Comparison of ENCODE assay signal across 8 mouse cellular contexts in the genomic region with DNA sequence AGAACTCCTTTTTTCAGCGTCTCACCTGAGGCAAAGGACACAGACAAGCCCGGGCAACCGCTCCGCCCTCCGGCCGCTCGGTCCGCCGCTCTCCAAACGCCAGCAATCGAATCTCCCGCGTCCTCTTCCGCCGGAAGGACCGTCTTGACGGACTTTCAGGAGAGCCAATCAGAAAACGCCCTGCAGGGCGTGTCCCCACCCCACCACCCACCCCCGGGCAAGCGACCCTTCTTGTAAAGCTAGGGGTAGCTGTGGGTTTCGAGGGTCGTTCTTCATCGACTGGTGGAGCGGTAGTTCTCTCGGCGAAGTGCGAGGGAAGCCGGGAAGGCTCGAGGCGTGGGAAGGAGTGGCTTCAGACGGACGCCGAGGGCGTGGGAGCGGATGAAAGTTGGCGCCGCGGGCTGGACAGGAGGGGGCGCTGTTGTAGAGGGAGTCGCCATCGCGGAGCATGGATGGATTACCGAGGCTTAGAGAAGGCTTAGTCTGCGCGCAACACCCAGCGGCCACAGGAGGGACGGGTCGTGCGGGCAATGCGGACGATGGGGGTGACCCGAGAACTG. TPM values are rescaled to one million over a fixed set of nuclear protein-coding genes. Genes with fewer than 3 reads are reported as not detected.
DNase-seq lines count a peak whose midpoint lies in the region; ATAC-seq and TF ChIP-seq lines count a peak whose summit lies in the region.

A gene (minus strand): TSS at position 132 of the 560 bp plus-strand sequence.
A gene (plus strand): TSS at position 355 of the 560 bp plus-strand sequence.

- peak within 1 kb of the TSS; percentile 67 for H3K4me2 ChIP-seq in forebrain, embryonic 13.5 days
- peak within 1 kb of the TSS; percentile 76 for H3K4me2 ChIP-seq in neural tube, embryonic 15.5 days

- no peak for TF ChIP-seq POLR2A in ES-Bruce4 (IDR thresholded peaks at IDR 0.05; ENCODE audit: insufficient read depth, low read length)

- no peaks in the 10 kb centered on the region for H3K27me3 ChIP-seq in ES-Bruce4 (ENCODE audit: control insufficient read depth, insufficient read depth, low read length, poor library complexity, severe bottlenecking)
- H3K27me3 ChIP-seq in forebrain, embryonic 13.5 days = no peaks in the 10 kb centered on the region
- H3K27me3 ChIP-seq in neural tube, embryonic 15.5 days (replicated peaks) = no peaks in the 10 kb centered on the region

- H3K4me1 ChIP-seq in ES-Bruce4 (ENCODE audit: control insufficient read depth, insufficient read depth, low read length) = peaks cover 4% of the 10 kb centered on the region
- H3K4me1 ChIP-seq in forebrain, embryonic 13.5 days = peaks cover 25% of the 10 kb centered on the region
- peaks cover 23% of the 10 kb centered on the region for H3K4me1 ChIP-seq in neural tube, embryonic 15.5 days

- intact Hi-C loops in heart, postnatal 14 days (cut with DNase I) = loop anchor here (5.0 kb wide), 5 partner anchors 33 to 312 kb away; a partner anchor contains a TSS

- peak within 1 kb of the TSS; percentile 88 for H3K9ac ChIP-seq in ES-Bruce4 (ENCODE audit: low read depth, poor library complexity, severe bottlenecking)
- peak within 1 kb of the TSS; percentile 81 for H3K9ac ChIP-seq in forebrain, embryonic 13.5 days
- peak within 1 kb of the TSS; percentile 80 for H3K9ac ChIP-seq in neural tube, embryonic 15.5 days (replicated peaks)

- H3K27ac ChIP-seq in ES-Bruce4 (ENCODE audit: insufficient read depth, low read length) = peak within 1 kb of the TSS; percentile 96
- peak within 1 kb of the TSS; percentile 98 for H3K27ac ChIP-seq in forebrain, embryonic 13.5 days
- H3K27ac ChIP-seq in neural tube, embryonic 15.5 days (replicated peaks) = peak within 1 kb of the TSS; percentile 98

- no peaks in the 10 kb centered on the region for H3K9me3 ChIP-seq in ES-Bruce4 (replicated peaks; ENCODE audit: control insufficient read depth, insufficient read depth, low read length, poor library complexity, severe bottlenecking)
- no peaks in the 10 kb centered on the region for H3K9me3 ChIP-seq in forebrain, embryonic 13.5 days (replicated peaks)
- H3K9me3 ChIP-seq in neural tube, embryonic 15.5 days (replicated peaks) = no peaks in the 10 kb centered on the region

- TF ChIP-seq CTCF in ES-Bruce4 (IDR thresholded peaks at IDR 0.05; ENCODE audit: low read depth, low read length) = peak; percentile 82

- TF ChIP-seq EP300 in ES-Bruce4 (IDR thresholded peaks at IDR 0.05; ENCODE audit: insufficient read depth, low read depth, low read length) = no peak

- H3K36me3 ChIP-seq in ES-Bruce4 (ENCODE audit: control insufficient read depth, insufficient read depth, low read length, poor library complexity, severe bottlenecking) = peaks cover 27% of the 10 kb centered on the region
- H3K36me3 ChIP-seq in forebrain, embryonic 13.5 days (ENCODE audit: poor library complexity, severe bottlenecking) = no peaks in the 10 kb centered on the region
- H3K36me3 ChIP-seq in neural tube, embryonic 15.5 days = no peaks in the 10 kb centered on the region

- H3K4me3 ChIP-seq in ES-Bruce4 (ENCODE audit: low read depth, low read length) = peak within 1 kb of the TSS; percentile 99
- peak within 1 kb of the TSS; percentile 61 for H3K4me3 ChIP-seq in forebrain, embryonic 13.5 days
- H3K4me3 ChIP-seq in neural tube, embryonic 15.5 days (replicated peaks) = peak within 1 kb of the TSS; percentile 70

- ATAC-seq in cerebellum, adult (ENCODE audit: insufficient number of reproducible peaks, low FRiP score, low TSS enrichment) = peak; percentile 78
- peak; percentile 88 for ATAC-seq in forebrain, embryonic 13.5 days
- ATAC-seq in neural tube, embryonic 15.5 days (ENCODE audit: low FRiP score) = peak; percentile 90

- under 1% methylated on average over 53 of the region's 53 CpGs for WGBS in forebrain, embryonic 13.5 days
- 1% methylated on average over 53 of the region's 53 CpGs for WGBS in neural tube, embryonic 15.5 days

- peak; percentile 95 to 97 for DNase-seq in heart, postnatal 14 days
- DNase-seq in layer of hippocampus, adult 11-12 months (ENCODE audit: low spot score) = peak; percentile 91
- peak; percentile 91 to 92 for DNase-seq in lung, adult 18-20 months
- DNase-seq in testis, postnatal 14 days (ENCODE audit: low spot score) = peak; percentile 94

RNA-seq across cellular contexts. Expression of the first gene that starts in this region (rescaled TPM):
- polyA plus RNA-seq in ES-Bruce4 (2011; ENCODE audit: insufficient read depth, insufficient read length, low read depth, missing spikeins) = 64.5 and 69.3 TPM in 2 replicates
- polyA plus RNA-seq in forebrain, embryonic 13.5 days (2015; fragmentation: Nextera tagmentation; extraction: Ambion mirVana) = 12.1 and 13.5 TPM in 2 replicates
- 1 to 10 TPM in 1 of 2 experiments, under 1 TPM in 1; 0.88 to 1.1 TPM for total RNA-seq in heart, postnatal 14 days (2021)
- polyA plus RNA-seq in neural tube, embryonic 15.5 days (2015; fragmentation: Nextera tagmentation; extraction: Ambion mirVana) = 3.6 and 4.7 TPM in 2 replicates

RNA-seq across cellular contexts. Expression of the second gene that starts in this region (rescaled TPM):
- polyA plus RNA-seq in ES-Bruce4 (2011; ENCODE audit: insufficient read depth, insufficient read length, low read depth, missing spikeins) = 38.8 and 40.5 TPM in 2 replicates
- 14.6 and 15.6 TPM in 2 replicates for polyA plus RNA-seq in forebrain, embryonic 13.5 days (2015; fragmentation: Nextera tagmentation; extraction: Ambion mirVana)
- 10 to 100 TPM; 36.6 to 39.2 TPM for total RNA-seq in heart, postnatal 14 days (2021)
- 21.4 and 23.5 TPM in 2 replicates for polyA plus RNA-seq in neural tube, embryonic 15.5 days (2015; fragmentation: Nextera tagmentation; extraction: Ambion mirVana)

Comparison
In these comparisons a context has a peak if more than half of its experiments do, and no peak if none do; other contexts are left out.
1. Peak in every context shown above with its lines: DNase-seq, ATAC-seq, H3K4me3 ChIP-seq and H3K27ac ChIP-seq.